In genomic region chr3:90253653-90254418, GRCm38 (mm10) we compare ENCODE assay signal across 8 mouse cellular contexts. TPM values are rescaled to one million over a fixed set of nuclear protein-coding genes. Genes with fewer than 3 reads are reported as not detected.
DNase-seq lines count a peak whose midpoint lies in the region; ATAC-seq lines count a peak whose summit lies in the region.

Crtc2 (plus strand) TSS chr3:90254163.

- H3K36me3 ChIP-seq in heart, embryonic 14.5 days (ENCODE audit: control insufficient read depth, insufficient read depth, low read length): peaks cover 46% of the 10 kb centered on the region
- peaks cover 32% of the 10 kb centered on the region for H3K36me3 ChIP-seq in liver, embryonic 13.5 days
- H3K36me3 ChIP-seq in stomach, embryonic 16.5 days (ENCODE audit: control insufficient read depth, insufficient read depth, low read length): peaks cover 14% of the 10 kb centered on the region

- H3K4me3 ChIP-seq in heart, embryonic 14.5 days (ENCODE audit: control insufficient read depth in 1 of 2, insufficient read depth in 1 of 2, low read depth in 1 of 2, low read length in 2 of 2): peak within 1 kb of the TSS; percentile 87 to 100
- H3K4me3 ChIP-seq in liver, embryonic 13.5 days (replicated peaks): peak within 1 kb of the TSS; percentile 92
- peak within 1 kb of the TSS; percentile 95 for H3K4me3 ChIP-seq in stomach, embryonic 16.5 days (replicated peaks; ENCODE audit: low read length)

- H3K9ac ChIP-seq in heart, embryonic 14.5 days (ENCODE audit: low read length): peak within 1 kb of the TSS; percentile 87
- peak within 1 kb of the TSS; percentile 93 for H3K9ac ChIP-seq in liver, embryonic 13.5 days
- H3K9ac ChIP-seq in stomach, embryonic 16.5 days (ENCODE audit: low read length): peak within 1 kb of the TSS; percentile 95

- H3K27me3 ChIP-seq in heart, embryonic 14.5 days (ENCODE audit: control insufficient read depth, insufficient read depth, low read length): no peaks in the 10 kb centered on the region
- no peaks in the 10 kb centered on the region for H3K27me3 ChIP-seq in liver, embryonic 13.5 days
- H3K27me3 ChIP-seq in stomach, embryonic 16.5 days (ENCODE audit: control insufficient read depth, insufficient read depth, low read length): no peaks in the 10 kb centered on the region

- peaks cover 9 to 20% of the 10 kb centered on the region in 2 experiments for H3K4me1 ChIP-seq in heart, embryonic 14.5 days (ENCODE audit: control insufficient read depth in 2 of 2, insufficient read depth in 2 of 2, low read length in 2 of 2)
- peaks cover 45% of the 10 kb centered on the region for H3K4me1 ChIP-seq in liver, embryonic 13.5 days (replicated peaks)
- H3K4me1 ChIP-seq in stomach, embryonic 16.5 days (ENCODE audit: control insufficient read depth, insufficient read depth, low read length): peaks cover 12% of the 10 kb centered on the region

- WGBS in heart, embryonic 14.5 days: 2% methylated on average over 40 of the region's 40 CpGs
- WGBS in liver, embryonic 13.5 days (ENCODE audit: insufficient replicate concordance): 2% methylated on average over 40 of the region's 40 CpGs
- 2% methylated on average over 40 of the region's 40 CpGs for WGBS in stomach, embryonic 16.5 days

- peak within 1 kb of the TSS; percentile 89 for H3K4me2 ChIP-seq in heart, embryonic 14.5 days (ENCODE audit: low read length)
- H3K4me2 ChIP-seq in liver, embryonic 13.5 days: peak within 1 kb of the TSS; percentile 82
- H3K4me2 ChIP-seq in stomach, embryonic 16.5 days (ENCODE audit: low read depth, low read length): peak within 1 kb of the TSS; percentile 82

- DNase-seq in c-Kit-negative CD71-positive TER-119-positive erythroid progenitor cells, embryonic 14.5 days (ENCODE audit: low read depth, low spot score): peak; percentile 85
- DNase-seq in fibroblast of lung, adult 2 months (ENCODE audit: low read depth): peak; percentile 94
- DNase-seq in kidney, postnatal 14 days: peak; percentile 97
- peak; percentile 91 for DNase-seq in liver, embryonic 13.5 days
- peak; percentile 92 for DNase-seq in neural tube, embryonic 10.5 days (ENCODE audit: extremely low spot score, low spot score)

- peak within 1 kb of the TSS; percentile 79 to 95 for H3K27ac ChIP-seq in heart, embryonic 14.5 days (replicated peaks in 1 of 2; ENCODE audit: control insufficient read depth in 1 of 2, insufficient read depth in 1 of 2, low read depth in 2 of 2, low read length in 2 of 2)
- H3K27ac ChIP-seq in liver, embryonic 13.5 days: peak within 1 kb of the TSS; percentile 87
- peak within 1 kb of the TSS; percentile 89 for H3K27ac ChIP-seq in stomach, embryonic 16.5 days (ENCODE audit: low read length)

- no peaks in the 10 kb centered on the region for H3K9me3 ChIP-seq in heart, embryonic 14.5 days (ENCODE audit: control insufficient read depth, low read length)
- H3K9me3 ChIP-seq in liver, embryonic 13.5 days (replicated peaks): no peaks in the 10 kb centered on the region
- no peaks in the 10 kb centered on the region for H3K9me3 ChIP-seq in stomach, embryonic 16.5 days (replicated peaks; ENCODE audit: control insufficient read depth, low read length)

- ATAC-seq in CD4-positive, CD25-positive, alpha-beta regulatory T cell, adult 4 months: peak; percentile 98
- peak; percentile 95 for ATAC-seq in heart, embryonic 14.5 days (ENCODE audit: insufficient number of reproducible peaks, insufficient read depth, low FRiP score, low read depth)
- ATAC-seq in liver, embryonic 13.5 days (ENCODE audit: low read depth): peak; percentile 99
- peak; percentile 98 for ATAC-seq in stomach, embryonic 16.5 days (ENCODE audit: insufficient read depth, low FRiP score)

RNA-seq across cellular contexts. Expression of gene Crtc2, which starts in this region (rescaled TPM):
- 10 to 100 TPM; 34.0 to 50.6 TPM for polyA plus RNA-seq in CD4-positive, CD25-positive, alpha-beta regulatory T cell, adult 4 months (2017; shearing (Covaris generic))
- polyA plus RNA-seq in heart, embryonic 14.5 days (2014; fragmentation: Nextera tagmentation; extraction: Ambion mirVana): 7.5 and 8.7 TPM in 2 replicates
- polyA plus RNA-seq in liver, embryonic 13.5 days (2015; fragmentation: Nextera tagmentation; extraction: Ambion mirVana): 4.2 and 7.6 TPM in 2 replicates
- 18.2 and 21.1 TPM in 2 replicates for polyA plus RNA-seq in stomach, embryonic 16.5 days (2015; fragmentation: Nextera tagmentation; extraction: Ambion mirVana)

Comparison
In these comparisons a context has a peak if more than half of its experiments do, and no peak if none do; other contexts are left out.
1. Peak in every context shown above with its lines: DNase-seq, ATAC-seq, H3K4me3 ChIP-seq and H3K27ac ChIP-seq.